Mouse (Mus musculus): ENCODE measurements at regions not wholly inside any gene's neighbourhood (a gene's known extent, or its start where the extent isn't known, plus 50 kb on each side); places are given as distances from the start of the nearest gene placed in this dataset.

DNA sequence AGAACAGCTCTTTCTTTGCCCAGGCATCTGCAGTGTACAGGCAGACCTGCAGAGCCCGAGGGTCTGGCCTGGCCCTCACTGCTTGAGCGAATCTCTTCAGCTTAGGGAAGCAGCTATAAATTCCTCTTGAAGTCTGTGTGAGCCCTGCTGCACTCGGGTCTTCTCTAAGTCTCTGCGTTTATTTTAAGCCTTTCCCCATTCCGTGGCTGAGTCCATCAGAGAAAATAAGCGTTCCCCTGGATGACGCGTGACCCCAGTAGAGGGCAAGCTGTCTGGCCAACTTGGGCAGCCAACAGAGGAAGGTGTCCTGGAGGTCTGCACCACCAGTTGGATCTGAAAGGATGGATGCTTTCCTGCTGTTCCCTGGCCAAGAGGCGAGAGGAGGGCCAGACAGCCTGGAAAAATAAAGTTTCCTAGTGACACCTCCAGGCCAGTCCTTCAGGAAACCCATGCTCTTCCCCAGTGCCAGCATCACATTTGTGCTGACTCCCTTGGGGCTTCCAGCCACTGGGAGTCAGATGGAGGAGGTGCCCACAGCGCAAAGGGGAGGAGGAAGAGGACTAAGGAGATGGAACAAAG, 213.9 kb upstream of the Tle3 start:
- H3K9me3 ChIP-seq = no peaks in the 10 kb centered on the region
- no peak overlapping the region for H3K4me2 ChIP-seq
- no peak overlapping the region for H3K9ac ChIP-seq
- 32% methylated on average over 10 of the region's 10 CpGs for WGBS
- ATAC-seq (ENCODE audit: borderline replicate concordance, extremely low read depth, low FRiP score, low TSS enrichment) = peak; percentile 13; the same call in 1 of the 2 replicates
- peaks cover 51% of the 10 kb centered on the region for H3K4me1 ChIP-seq
- peaks cover 9% of the 10 kb centered on the region; the same call in 1 of the 2 replicates for H3K27me3 ChIP-seq
- peak overlapping the region; percentile 67 for H3K27ac ChIP-seq
- no peak overlapping the region for H3K4me3 ChIP-seq
- no peaks in the 10 kb centered on the region for H3K36me3 ChIP-seq

GRCm38 (mm10) chr9:61159159-61159558, 213.0 kb upstream of the Tle3 start:
- Histone ChIP-seq H3K27ac (peak overlapping the region; percentile 67), H3K4me3 (no peak overlapping the region), H3K4me2 (no peak overlapping the region), H3K27me3 (peaks cover 11% of the 10 kb centered on the region; the same call in 1 of the 2 replicates), H3K9ac (no peak overlapping the region), H3K4me1 (peaks cover 54% of the 10 kb centered on the region), H3K36me3 (no peaks in the 10 kb centered on the region), H3K9me3 (no peaks in the 10 kb centered on the region)
- 72% methylated on average over 2 of the region's 2 CpGs for WGBS
- no peak for ATAC-seq (ENCODE audit: borderline replicate concordance, extremely low read depth, low FRiP score, low TSS enrichment)

- no peak overlapping the region for H3K9ac ChIP-seq
- H3K4me2 ChIP-seq = no peak overlapping the region
- no peak for ATAC-seq (ENCODE audit: borderline replicate concordance, extremely low read depth, low FRiP score, low TSS enrichment)
- 41% methylated on average over 10 of the region's 10 CpGs for WGBS
- no peaks in the 10 kb centered on the region for H3K36me3 ChIP-seq
- peaks cover 58% of the 10 kb centered on the region for H3K4me1 ChIP-seq
- no peak overlapping the region for H3K4me3 ChIP-seq
- H3K27me3 ChIP-seq = peaks cover 11% of the 10 kb centered on the region; the same call in 1 of the 2 replicates
- no peaks in the 10 kb centered on the region for H3K9me3 ChIP-seq
- H3K27ac ChIP-seq = peak overlapping the region; percentile 67; the same call in 1 of the 2 replicates
Observed at GRCm38 (mm10) chr9:61159616-61160015, 212.6 kb upstream of the Tle3 start.

GRCm38 (mm10) chr9:61162884-61163283, 209.3 kb upstream of the Tle3 start:
- Histone ChIP-seq H3K4me2 (no peak overlapping the region), H3K4me3 (no peak overlapping the region), H3K27me3 (peaks cover 6% of the 10 kb centered on the region; the same call in 1 of the 2 replicates), H3K27ac (no peak overlapping the region), H3K9ac (no peak overlapping the region), H3K4me1 (peaks cover 75% of the 10 kb centered on the region), H3K36me3 (no peaks in the 10 kb centered on the region), H3K9me3 (no peaks in the 10 kb centered on the region)
- 90% methylated on average over 10 of the region's 10 CpGs for WGBS
- no peak for ATAC-seq (ENCODE audit: borderline replicate concordance, extremely low read depth, low FRiP score, low TSS enrichment)

- peaks cover 71% of the 10 kb centered on the region for H3K4me1 ChIP-seq
- 0 out of 2 replicates have a peak, but pooled peaks cover 3% of the 10 kb centered on the region for H3K27me3 ChIP-seq
Observed at GRCm38 (mm10) chr9:61163671-61164288, 208.4 kb upstream of the Tle3 start.

GRCm38 (mm10) chr9:61164501-61165251, 207.5 kb upstream of the Tle3 start:
- no peak overlapping the region for H3K4me3 ChIP-seq
- no peak overlapping the region for H3K9ac ChIP-seq
- WGBS = 29% methylated on average over 11 of the region's 11 CpGs
- H3K4me2 ChIP-seq = no peak overlapping the region
- H3K9me3 ChIP-seq = no peaks in the 10 kb centered on the region
- peaks cover 64% of the 10 kb centered on the region for H3K4me1 ChIP-seq
- H3K27me3 ChIP-seq = 0 out of 2 replicates have a peak, but pooled peaks cover 3% of the 10 kb centered on the region
- H3K36me3 ChIP-seq = no peaks in the 10 kb centered on the region
- H3K27ac ChIP-seq = peak overlapping the region; percentile 82
- ATAC-seq (ENCODE audit: borderline replicate concordance, extremely low read depth, low FRiP score, low TSS enrichment) = peak; percentile 78

More at GRCm38 (mm10) chr9:61163671-61164288, 208.4 kb upstream of the Tle3 start:
- no peak overlapping the region for H3K9ac ChIP-seq
- no peak overlapping the region for H3K4me3 ChIP-seq
- H3K27ac ChIP-seq = peak overlapping the region; percentile 82
- no peaks in the 10 kb centered on the region for H3K36me3 ChIP-seq
- ATAC-seq (ENCODE audit: borderline replicate concordance, extremely low read depth, low FRiP score, low TSS enrichment) = peak; percentile 58
- no peak overlapping the region; the same call in 1 of the 2 replicates for H3K4me2 ChIP-seq
- H3K9me3 ChIP-seq = no peaks in the 10 kb centered on the region
- WGBS = 25% methylated on average over 19 of the region's 19 CpGs

DNA sequence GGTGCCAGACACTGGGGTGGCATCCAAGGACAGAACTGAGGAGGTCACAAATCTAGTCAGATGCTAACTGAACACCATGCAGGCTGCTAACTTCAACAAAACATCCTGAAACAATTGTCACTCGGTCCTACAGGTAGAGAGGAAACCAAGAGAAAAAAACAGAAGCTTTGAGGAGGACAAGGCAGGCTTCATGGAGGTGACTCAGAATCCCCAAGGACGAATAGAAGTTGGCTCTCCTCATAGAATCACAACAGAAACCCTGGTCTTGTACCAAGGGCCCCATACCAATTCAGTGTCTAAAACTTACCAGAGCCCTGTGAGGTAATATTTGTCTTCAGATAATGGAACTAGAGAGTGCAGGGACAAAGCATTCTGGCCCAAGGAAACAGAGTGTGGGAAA, 206.1 kb upstream of the Tle3 start:
- Histone ChIP-seq H3K4me2 (no peak overlapping the region), H3K27me3 (0 out of 2 replicates have a peak, but pooled peaks cover 3% of the 10 kb centered on the region), H3K4me3 (no peak overlapping the region), H3K4me1 (peaks cover 59% of the 10 kb centered on the region), H3K9me3 (no peaks in the 10 kb centered on the region), H3K36me3 (no peaks in the 10 kb centered on the region), H3K9ac (no peak overlapping the region), H3K27ac (peak overlapping the region; percentile 86)
- ATAC-seq (ENCODE audit: borderline replicate concordance, extremely low read depth, low FRiP score, low TSS enrichment) = no peak
- 55% methylated on average over 2 of the region's 2 CpGs for WGBS

- H3K4me1 ChIP-seq = peaks cover 58% of the 10 kb centered on the region
- H3K27me3 ChIP-seq = peaks cover 11% of the 10 kb centered on the region; the same call in 1 of the 2 replicates
- peak; percentile 56 for ATAC-seq (ENCODE audit: borderline replicate concordance, extremely low read depth, low FRiP score, low TSS enrichment)
- no peaks in the 10 kb centered on the region for H3K9me3 ChIP-seq
- no peaks in the 10 kb centered on the region for H3K36me3 ChIP-seq
- H3K4me2 ChIP-seq = peak overlapping the region; percentile 12; the same call in 1 of the 2 replicates
- H3K9ac ChIP-seq = no peak overlapping the region
- 16% methylated on average over 11 of the region's 11 CpGs for WGBS
- H3K4me3 ChIP-seq = no peak overlapping the region
- H3K27ac ChIP-seq = peak overlapping the region; percentile 86
Observed at GRCm38 (mm10) chr9:61167097-61167842, 204.9 kb upstream of the Tle3 start.

DNA sequence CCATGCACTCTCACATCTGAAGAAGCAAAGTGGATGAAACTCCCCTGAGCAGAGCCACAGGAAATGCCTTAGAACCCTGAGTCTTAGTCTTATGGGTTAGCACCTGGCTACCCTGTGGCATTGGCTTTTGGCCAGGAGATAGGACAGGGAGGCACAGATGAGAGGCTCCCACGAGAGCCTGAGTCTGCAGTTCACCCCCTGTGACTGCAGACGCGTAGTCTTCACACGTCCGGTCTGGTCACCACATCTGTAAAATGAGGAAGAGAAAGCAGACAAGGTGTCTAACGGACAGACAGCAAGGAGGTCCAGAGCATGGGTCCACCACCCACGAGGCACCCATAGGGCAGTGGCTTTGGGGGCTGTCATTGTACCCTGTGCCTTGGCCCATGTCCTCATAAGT, 203.2 kb upstream of the Tle3 start:
- H3K4me2 ChIP-seq = no peak overlapping the region
- no peak for ATAC-seq (ENCODE audit: borderline replicate concordance, extremely low read depth, low FRiP score, low TSS enrichment)
- 80% methylated on average over 7 of the region's 7 CpGs for WGBS

GRCm38 (mm10) chr9:61169506-61170090, 202.6 kb upstream of the Tle3 start:
- Histone ChIP-seq H3K27me3 (peaks cover 11% of the 10 kb centered on the region; the same call in 1 of the 2 replicates), H3K4me1 (peaks cover 37% of the 10 kb centered on the region), H3K9ac (no peak overlapping the region), H3K4me2 (no peak overlapping the region), H3K36me3 (no peaks in the 10 kb centered on the region), H3K27ac (no peak overlapping the region), H3K4me3 (no peak overlapping the region), H3K9me3 (no peaks in the 10 kb centered on the region)
- 72% methylated on average over 9 of the region's 9 CpGs for WGBS
- ATAC-seq (ENCODE audit: borderline replicate concordance, extremely low read depth, low FRiP score, low TSS enrichment) = no peak

More for the DNA sequence above, 203.2 kb upstream of the Tle3 start:
- H3K4me3 ChIP-seq = no peak overlapping the region
- no peak overlapping the region for H3K27ac ChIP-seq
- H3K4me1 ChIP-seq = peaks cover 43% of the 10 kb centered on the region
- H3K27me3 ChIP-seq = peaks cover 8% of the 10 kb centered on the region; the same call in 1 of the 2 replicates
- H3K9ac ChIP-seq = no peak overlapping the region
- no peaks in the 10 kb centered on the region for H3K9me3 ChIP-seq
- H3K36me3 ChIP-seq = no peaks in the 10 kb centered on the region

DNA sequence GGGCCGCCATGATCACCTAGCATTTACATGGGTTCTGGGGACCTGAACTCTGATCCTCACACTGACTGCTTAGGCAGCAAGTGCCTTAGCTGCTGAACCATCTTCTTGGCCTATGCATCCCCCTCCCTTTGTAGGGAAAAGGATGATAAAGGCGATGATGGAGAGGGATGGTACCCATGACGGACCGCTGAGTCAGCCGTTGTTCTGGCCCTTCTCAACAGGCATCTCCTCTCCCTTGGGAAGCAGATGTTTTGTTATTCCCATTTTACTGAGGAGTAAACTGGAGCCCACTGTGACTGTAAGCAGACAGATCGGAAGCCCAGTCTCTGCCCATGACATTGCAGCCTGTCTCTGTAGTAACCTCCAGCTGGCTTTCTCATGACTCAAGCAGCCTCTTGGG, 201.2 kb upstream of the Tle3 start:
- Histone ChIP-seq H3K9ac (no peak overlapping the region), H3K36me3 (no peaks in the 10 kb centered on the region)
- 92% methylated on average over 6 of the region's 6 CpGs for WGBS

More for the DNA sequence above, 201.2 kb upstream of the Tle3 start:
- H3K4me3 ChIP-seq = no peak overlapping the region
- no peaks in the 10 kb centered on the region for H3K9me3 ChIP-seq
- peaks cover 24% of the 10 kb centered on the region for H3K4me1 ChIP-seq
- H3K27me3 ChIP-seq = peaks cover 11% of the 10 kb centered on the region; the same call in 1 of the 2 replicates
- H3K27ac ChIP-seq = no peak overlapping the region
- ATAC-seq (ENCODE audit: borderline replicate concordance, extremely low read depth, low FRiP score, low TSS enrichment) = no peak
- H3K4me2 ChIP-seq = no peak overlapping the region

Measured in lung, embryonic 15.5 days (tissue).